Mouse (Mus musculus): ENCODE measurements at regions not wholly inside any gene's neighbourhood (a gene's known extent, or its start where the extent isn't known, plus 50 kb on each side); places are given as distances from the start of the nearest gene placed in this dataset.
"Not testable (repeated sequence)": the region's sequence is repeated elsewhere in the genome, so short reads cannot be mapped to it uniquely, and the experiment has no call there.

DNA sequence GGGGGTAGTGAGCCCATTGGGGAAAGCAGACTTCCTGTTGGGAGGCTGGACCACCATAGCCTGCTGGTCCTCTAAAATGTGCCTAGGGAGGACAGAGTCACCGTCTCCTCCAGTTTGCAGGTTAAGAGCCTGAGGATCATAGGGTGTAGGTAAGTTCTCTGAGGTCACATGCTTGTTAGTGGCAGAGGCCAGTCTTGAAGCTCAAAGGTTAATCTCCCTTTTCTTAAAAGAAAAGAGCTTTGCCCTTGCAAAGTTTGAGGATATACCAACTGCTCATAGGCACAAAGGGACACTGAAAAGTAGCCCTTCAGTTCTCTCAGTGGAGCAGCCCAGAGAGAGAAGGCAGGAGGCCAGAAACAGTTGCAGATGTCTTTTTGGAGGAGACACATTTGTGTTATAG, 116.7 kb downstream of the Dmrta2 start:
- Histone ChIP-seq H3K27ac (no peak overlapping the region), H3K36me3 (replicated peaks) (no peaks in the 10 kb centered on the region), H3K4me1 (0 out of 2 replicates have a peak, but pooled peaks cover 3% of the 10 kb centered on the region), H3K27me3 (ENCODE audit: poor library complexity, severe bottlenecking) (no peaks in the 10 kb centered on the region), H3K9me3 (no peaks in the 10 kb centered on the region), H3K4me3 (no peak overlapping the region)
- no peak for DNase-seq (ENCODE audit: extremely low spot score, low spot score)
- WGBS = 82% methylated on average over 1 of the region's 1 CpGs

DNA sequence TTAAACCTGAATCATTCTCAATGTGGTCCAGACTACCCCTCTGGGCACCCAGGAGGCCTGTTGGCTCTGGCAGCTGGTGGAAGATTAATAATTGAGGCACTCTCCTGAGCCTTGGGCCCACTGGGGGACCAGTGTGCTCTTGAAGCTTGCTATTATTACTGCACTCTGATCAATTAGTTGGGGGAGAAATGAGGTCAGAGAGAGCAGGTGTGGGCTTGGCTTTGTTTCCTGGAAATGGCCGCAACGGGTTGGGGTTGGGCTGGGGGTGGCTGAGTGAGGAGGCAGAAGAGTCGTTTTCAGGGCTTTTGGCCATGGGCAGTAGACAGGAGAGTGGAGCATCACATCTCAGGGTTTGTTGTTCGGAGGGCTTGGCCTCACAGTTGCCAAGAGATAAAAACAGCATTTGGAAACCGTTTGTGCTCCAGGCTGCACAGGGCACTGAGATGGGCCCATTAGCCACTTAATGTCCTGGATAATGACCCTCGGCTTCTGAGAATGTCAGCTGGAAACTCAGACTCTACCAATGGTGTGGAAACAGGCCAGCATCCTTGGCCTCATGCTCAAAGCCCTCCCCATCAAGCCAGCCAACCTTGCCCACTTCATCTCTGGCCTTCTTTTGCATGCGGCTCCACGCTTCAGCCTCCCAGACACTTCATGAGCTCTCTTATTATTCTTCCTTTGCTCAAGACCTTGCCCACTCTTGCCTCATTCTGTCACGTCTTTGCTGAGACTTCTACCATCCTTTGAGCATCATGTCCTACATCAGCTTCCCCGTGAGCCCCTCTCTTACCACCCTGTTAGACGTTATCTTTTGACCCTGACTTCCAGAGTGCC, 118.1 kb downstream of the Dmrta2 start:
- Histone ChIP-seq H3K36me3 (replicated peaks) (no peaks in the 10 kb centered on the region), H3K27me3 (ENCODE audit: poor library complexity, severe bottlenecking) (no peaks in the 10 kb centered on the region), H3K4me3 (no peak overlapping the region), H3K4me1 (0 out of 2 replicates have a peak, but pooled peaks cover 3% of the 10 kb centered on the region), H3K9me3 (no peaks in the 10 kb centered on the region), H3K27ac (no peak overlapping the region)
- WGBS = 88% methylated on average over 11 of the region's 11 CpGs
- no peak for DNase-seq (ENCODE audit: extremely low spot score, low spot score)

DNA sequence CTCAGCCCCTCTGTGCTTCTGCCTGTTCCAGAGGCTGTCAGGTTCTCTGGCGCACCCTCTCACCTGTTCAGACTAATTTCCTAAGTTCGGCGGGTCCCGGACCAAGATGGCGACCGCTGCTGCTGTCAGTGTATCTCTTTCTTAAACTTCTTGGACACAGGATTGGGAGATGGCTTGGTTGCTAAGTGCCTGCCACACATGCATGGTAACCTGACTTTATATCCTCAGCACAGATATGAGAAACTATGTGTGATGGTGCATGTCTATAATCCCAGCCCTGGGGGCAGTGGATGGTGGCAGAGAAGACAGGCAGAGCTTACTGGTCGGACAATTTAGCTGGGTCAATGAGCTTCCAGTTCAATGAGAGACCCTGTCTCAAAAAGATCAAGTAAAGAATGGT, 126.3 kb downstream of the Dmrta2 start:
- 95% methylated on average over 7 of the region's 7 CpGs for WGBS
- H3K4me3 ChIP-seq; H3K4me1 ChIP-seq; H3K27ac ChIP-seq; DNase-seq (ENCODE audit: extremely low spot score, low spot score); H3K9me3 ChIP-seq; H3K27me3 ChIP-seq (ENCODE audit: poor library complexity, severe bottlenecking); H3K36me3 ChIP-seq (replicated peaks): not testable (repeated sequence)

DNA sequence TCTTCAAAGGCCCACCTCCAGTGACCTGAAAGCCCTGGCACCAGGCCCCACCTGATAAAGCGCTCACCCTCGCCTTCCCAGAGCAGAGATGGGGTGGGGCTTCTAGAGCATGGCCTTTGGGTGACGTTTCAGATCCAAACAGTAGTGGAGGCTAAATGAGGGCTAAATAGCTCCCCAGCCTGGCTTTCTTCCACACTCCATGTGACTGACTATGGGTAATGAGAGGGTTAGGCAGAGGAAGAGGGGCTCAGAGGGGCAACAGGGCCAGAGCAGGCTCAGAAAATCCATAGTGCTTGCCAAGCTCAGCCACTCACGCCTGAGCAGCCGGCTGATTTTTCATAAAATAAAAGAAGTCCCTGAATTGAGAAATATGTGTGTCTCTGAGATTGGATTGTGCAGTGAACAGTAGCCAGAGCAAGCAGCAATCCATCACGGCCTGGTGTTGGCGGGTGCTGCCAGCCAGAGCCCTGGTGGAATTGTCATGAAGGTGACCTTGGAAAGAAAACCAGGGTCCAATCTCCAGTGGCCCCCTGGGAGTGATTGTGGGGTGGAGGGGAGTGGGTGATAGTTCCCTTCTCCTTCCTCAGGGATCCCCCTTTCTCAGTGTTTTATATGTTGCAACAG, 128.9 kb downstream of the Dmrta2 start:
- Histone ChIP-seq H3K36me3 (replicated peaks) (no peaks in the 10 kb centered on the region), H3K4me3 (no peak overlapping the region), H3K4me1 (no peaks in the 10 kb centered on the region), H3K27me3 (ENCODE audit: poor library complexity, severe bottlenecking) (no peaks in the 10 kb centered on the region), H3K9me3 (no peaks in the 10 kb centered on the region), H3K27ac (no peak overlapping the region)
- WGBS = 87% methylated on average over 7 of the region's 7 CpGs
- DNase-seq (ENCODE audit: extremely low spot score, low spot score) = no peak

DNA sequence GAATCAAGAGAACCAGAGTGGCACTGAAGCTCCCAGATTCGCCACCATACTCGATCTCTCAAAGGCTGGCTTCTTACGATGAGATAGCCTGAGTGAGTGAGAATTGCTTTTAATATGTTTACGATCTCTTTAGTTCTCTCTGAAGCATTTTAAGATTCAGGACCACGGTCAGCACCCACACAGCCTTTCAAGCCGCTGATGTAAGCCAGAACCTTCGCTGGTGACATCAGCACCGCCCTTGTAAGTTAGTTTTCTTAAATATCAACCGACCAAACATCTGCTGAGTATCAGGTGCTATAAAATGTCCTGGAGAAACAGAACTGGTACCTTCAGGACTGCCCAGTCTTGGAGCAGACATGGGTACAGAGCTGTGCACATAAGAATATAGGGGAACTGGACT, 141.6 kb downstream of the Dmrta2 start:
- DNase-seq (ENCODE audit: extremely low spot score, low spot score) = peak; percentile 44
- peaks cover 13% of the 10 kb centered on the region for H3K4me1 ChIP-seq
- no peak overlapping the region for H3K27ac ChIP-seq
- no peaks in the 10 kb centered on the region for H3K27me3 ChIP-seq (ENCODE audit: poor library complexity, severe bottlenecking)
- no peaks in the 10 kb centered on the region for H3K9me3 ChIP-seq
- H3K36me3 ChIP-seq (replicated peaks) = no peaks in the 10 kb centered on the region
- H3K4me3 ChIP-seq = no peak overlapping the region
- 37% methylated on average over 9 of the region's 9 CpGs for WGBS

DNA sequence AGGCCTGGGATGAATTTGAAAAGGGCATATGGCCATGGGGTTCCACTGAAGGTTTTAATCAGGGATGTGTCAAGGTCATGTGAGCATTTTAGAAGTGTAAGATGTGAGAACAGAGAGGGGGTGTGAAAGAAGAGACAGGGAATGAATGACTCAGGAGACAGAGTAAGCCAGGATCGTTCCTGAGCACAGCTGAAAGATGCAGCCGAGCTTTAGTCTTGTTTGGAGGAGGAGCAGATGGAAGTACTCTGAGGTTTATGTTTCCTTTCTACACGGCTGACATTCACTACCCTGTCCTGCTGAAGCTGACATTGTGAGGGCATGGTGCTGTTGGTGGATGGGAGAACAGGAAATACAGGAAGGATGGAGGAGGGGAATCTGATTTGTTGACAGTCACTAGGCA, 142.0 kb downstream of the Dmrta2 start:
- Histone ChIP-seq H3K4me3 (no peak overlapping the region), H3K27ac (no peak overlapping the region), H3K4me1 (peaks cover 13% of the 10 kb centered on the region), H3K36me3 (replicated peaks) (no peaks in the 10 kb centered on the region), H3K9me3 (no peaks in the 10 kb centered on the region), H3K27me3 (ENCODE audit: poor library complexity, severe bottlenecking) (no peaks in the 10 kb centered on the region)
- DNase-seq (ENCODE audit: extremely low spot score, low spot score) = no peak
- 64% methylated on average over 3 of the region's 3 CpGs for WGBS

DNA sequence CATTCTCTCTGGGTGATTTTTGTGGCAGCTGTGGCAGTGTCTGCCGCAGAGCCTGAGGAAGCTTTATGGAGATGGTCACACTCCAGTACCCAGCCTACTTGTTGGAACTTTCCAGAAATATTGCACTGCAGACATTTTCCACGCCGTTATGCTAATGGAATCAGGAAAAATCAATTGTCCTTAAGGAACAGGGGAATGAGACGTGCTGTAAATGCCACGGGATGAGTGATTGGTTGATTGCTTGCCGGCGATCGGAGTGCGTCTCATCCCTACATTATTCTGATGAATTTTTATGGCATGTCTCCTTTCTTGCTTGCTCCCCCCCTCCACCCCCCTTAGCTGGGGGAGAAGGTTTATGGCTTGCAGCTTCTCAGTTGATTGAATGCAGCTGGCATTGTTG, 142.9 kb downstream of the Dmrta2 start:
- Histone ChIP-seq H3K4me3 (no peak overlapping the region), H3K36me3 (replicated peaks) (no peaks in the 10 kb centered on the region), H3K9me3 (no peaks in the 10 kb centered on the region), H3K27ac (no peak overlapping the region), H3K4me1 (peaks cover 22% of the 10 kb centered on the region), H3K27me3 (ENCODE audit: poor library complexity, severe bottlenecking) (no peaks in the 10 kb centered on the region)
- no peak for DNase-seq (ENCODE audit: extremely low spot score, low spot score)
- 89% methylated on average over 9 of the region's 9 CpGs for WGBS

DNA sequence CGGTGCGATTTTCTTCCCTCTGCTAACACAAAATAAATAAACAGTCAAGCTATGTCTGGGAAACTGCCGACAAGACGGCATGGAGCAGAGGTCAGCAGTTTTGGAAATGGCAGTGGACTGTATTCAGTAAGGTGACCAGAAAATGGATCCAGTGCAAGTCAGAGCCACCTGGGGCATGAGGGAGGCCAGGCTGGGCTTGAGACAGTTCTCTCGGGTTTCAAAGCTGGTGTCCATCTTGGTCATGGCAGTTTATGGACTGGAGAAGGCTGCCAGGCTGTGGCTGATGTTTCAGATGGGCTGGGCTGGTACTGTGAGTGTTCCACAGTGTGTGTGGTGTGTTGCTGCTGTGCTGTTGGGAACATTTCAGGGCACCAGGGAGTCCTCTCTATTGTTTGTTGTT, 143.6 kb downstream of the Dmrta2 start:
- H3K9me3 ChIP-seq = no peaks in the 10 kb centered on the region
- no peaks in the 10 kb centered on the region for H3K36me3 ChIP-seq (replicated peaks)
- H3K27ac ChIP-seq = 0 out of 2 replicates have a peak overlapping the region, but pooled peaks have one; percentile 20
- H3K4me1 ChIP-seq = peaks cover 25% of the 10 kb centered on the region
- DNase-seq (ENCODE audit: extremely low spot score, low spot score) = no peak
- no peaks in the 10 kb centered on the region for H3K27me3 ChIP-seq (ENCODE audit: poor library complexity, severe bottlenecking)
- WGBS = 64% methylated on average over 5 of the region's 5 CpGs
- H3K4me3 ChIP-seq = no peak overlapping the region

DNA sequence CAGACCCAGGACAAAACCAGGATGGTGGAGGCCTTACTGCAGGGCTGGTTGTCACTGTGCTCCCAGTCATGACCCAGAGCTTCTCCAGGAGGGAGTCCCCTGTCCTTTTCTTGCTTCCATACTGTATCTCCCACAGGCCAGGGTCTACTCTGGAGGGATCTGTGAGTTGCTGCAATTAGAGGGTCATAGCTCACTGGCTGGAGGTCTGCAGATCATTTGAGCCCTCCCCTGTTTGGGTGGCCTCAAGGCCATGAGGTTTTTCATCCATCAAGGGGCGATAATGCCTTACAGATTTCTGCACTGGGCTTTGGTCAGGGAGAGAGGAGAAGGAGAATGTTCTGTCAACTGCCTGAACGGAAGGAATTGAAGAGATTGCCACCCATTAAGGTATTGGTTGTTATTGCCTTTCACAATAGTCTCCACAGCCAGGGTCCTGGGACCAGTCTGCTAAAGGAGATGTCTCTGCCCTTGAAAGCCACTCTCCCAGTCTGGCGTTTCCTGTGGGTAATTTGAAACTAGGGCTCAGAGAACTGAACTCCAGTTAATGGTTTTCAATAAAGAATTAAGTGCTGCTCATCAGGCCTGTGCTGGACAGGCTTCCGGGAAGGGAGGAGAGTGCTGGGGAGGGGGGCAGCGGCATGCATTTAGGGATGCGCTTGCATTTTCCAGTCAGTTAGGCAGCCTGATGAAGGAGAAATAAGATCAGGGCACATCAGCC, 147.4 kb downstream of the Dmrta2 start:
- DNase-seq (ENCODE audit: extremely low spot score, low spot score) = no peak
- Histone ChIP-seq H3K27me3 (ENCODE audit: poor library complexity, severe bottlenecking) (no peaks in the 10 kb centered on the region), H3K27ac (peak overlapping the region; percentile 62; the same call in 1 of the 2 replicates), H3K9me3 (no peaks in the 10 kb centered on the region), H3K4me3 (no peak overlapping the region), H3K36me3 (replicated peaks) (no peaks in the 10 kb centered on the region), H3K4me1 (peaks cover 42% of the 10 kb centered on the region)
- WGBS = 40% methylated on average over 6 of the region's 6 CpGs

DNA sequence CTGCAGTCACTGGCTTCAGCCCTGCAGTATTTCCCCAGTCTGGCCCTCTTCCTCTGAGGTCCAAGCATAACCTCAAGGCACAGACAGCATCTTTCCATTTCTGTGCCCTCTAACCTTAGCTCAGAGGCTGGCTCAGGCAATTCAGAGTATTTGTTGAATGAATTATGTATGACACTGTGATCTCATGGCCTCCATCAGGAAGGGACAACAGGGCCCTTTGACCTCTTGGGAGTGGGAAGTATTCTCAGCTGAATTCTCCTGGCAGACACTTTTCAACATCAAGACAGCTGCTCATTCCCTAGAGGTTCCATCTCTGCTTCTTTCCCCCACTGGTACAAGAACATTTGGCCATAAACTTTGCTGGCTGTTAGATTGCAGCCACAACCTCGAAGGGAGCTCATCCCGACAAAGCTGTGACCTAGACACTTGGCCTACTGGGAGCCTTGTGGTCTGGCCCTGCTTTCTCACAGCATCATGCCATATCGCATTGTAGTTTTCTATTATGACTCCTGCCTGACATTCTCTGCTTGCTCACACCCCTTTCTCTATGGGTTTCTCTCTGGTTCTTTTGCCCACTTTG, 150.2 kb downstream of the Dmrta2 start:
- no peak for DNase-seq (ENCODE audit: extremely low spot score, low spot score)
- no peaks in the 10 kb centered on the region for H3K27me3 ChIP-seq (ENCODE audit: poor library complexity, severe bottlenecking)
- WGBS = 83% methylated on average over 3 of the region's 3 CpGs
- no peaks in the 10 kb centered on the region for H3K9me3 ChIP-seq
- H3K4me3 ChIP-seq = no peak overlapping the region
- no peaks in the 10 kb centered on the region for H3K36me3 ChIP-seq (replicated peaks)
- peaks cover 29% of the 10 kb centered on the region for H3K4me1 ChIP-seq
- no peak overlapping the region for H3K27ac ChIP-seq

DNA sequence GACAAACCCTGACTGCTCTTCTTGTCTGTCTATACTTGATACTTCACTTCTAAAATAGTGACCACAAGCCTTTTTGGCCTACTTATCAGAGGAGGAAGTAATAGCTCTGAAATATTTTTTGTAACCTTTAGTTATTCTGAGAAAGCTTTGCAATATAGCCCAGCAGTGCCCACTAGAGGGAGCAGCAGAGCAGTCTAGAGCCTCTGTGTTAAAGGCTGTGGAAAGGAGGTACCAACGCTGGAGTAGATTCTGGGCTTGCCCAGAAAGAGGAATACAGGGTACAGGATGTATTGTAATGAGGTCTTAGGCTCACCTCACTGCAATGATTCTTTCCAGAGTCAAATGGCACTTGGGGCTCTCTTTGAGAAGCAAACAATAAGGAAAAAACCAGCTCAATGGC, 151.1 kb downstream of the Dmrta2 start:
- Histone ChIP-seq H3K27ac (peak overlapping the region; percentile 5; the same call in 1 of the 2 replicates), H3K36me3 (replicated peaks) (no peaks in the 10 kb centered on the region), H3K9me3 (no peaks in the 10 kb centered on the region), H3K27me3 (ENCODE audit: poor library complexity, severe bottlenecking) (no peaks in the 10 kb centered on the region), H3K4me1 (peaks cover 37% of the 10 kb centered on the region), H3K4me3 (no peak overlapping the region)
- peak; percentile 70 for DNase-seq (ENCODE audit: extremely low spot score, low spot score)
- WGBS = 5% methylated on average over 1 of the region's 1 CpGs

DNA sequence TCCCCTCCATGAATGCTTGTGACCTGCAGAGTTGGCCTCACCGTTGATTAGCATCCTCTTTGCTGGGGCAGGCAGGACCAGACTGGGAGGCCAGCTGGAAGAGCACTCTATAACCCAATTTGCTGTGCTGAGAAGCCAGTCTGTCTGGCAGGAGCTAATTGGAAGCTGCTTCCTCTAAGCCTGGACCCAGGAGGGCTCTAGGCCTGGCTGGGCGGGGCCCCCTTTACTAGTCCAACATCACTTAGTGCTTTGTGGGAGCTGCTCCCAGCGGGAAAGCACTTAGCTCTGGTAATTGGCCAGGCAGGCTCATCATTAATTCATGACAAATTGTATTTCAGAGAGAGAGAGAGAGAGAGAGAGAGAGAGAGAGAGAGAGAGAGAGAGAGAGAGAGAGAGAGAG, 151.7 kb downstream of the Dmrta2 start:
- Histone ChIP-seq H3K4me3 (no peak overlapping the region), H3K27ac (peak overlapping the region; percentile 5; the same call in 1 of the 2 replicates), H3K36me3 (replicated peaks) (no peaks in the 10 kb centered on the region), H3K9me3 (no peaks in the 10 kb centered on the region), H3K4me1 (peaks cover 43% of the 10 kb centered on the region), H3K27me3 (ENCODE audit: poor library complexity, severe bottlenecking) (no peaks in the 10 kb centered on the region)
- 51% methylated on average over 3 of the region's 3 CpGs for WGBS
- DNase-seq (ENCODE audit: extremely low spot score, low spot score) = no peak
